Mouse (Mus musculus): ENCODE data around the gene Ssh3.

Ssh3 gene

DNA sequence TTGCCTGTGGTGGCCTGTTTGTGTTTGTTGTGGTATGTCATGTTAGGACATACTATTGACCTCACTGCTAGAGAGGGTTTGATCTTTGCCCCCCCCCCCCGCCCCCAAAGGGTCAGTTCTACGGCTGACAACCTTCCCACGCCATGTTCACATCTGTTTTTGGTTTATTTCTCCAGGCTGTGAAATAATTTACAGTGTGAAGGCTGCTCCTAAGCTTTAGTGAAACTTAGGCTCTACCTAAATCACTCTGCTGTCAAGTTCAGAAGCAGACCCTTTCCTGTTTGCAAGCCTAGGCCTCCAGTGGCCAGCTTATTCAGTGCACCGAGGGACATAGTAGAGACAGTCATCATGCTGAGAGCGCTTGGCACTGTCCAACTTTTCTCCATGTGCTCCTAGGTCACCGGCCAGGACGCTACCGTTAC, 28.7 kb downstream of the Ssh3 start:
- no peak for DNase-seq

- DNase-seq, result no peak
Observed at GRCm38 (mm10) chr19:4234548-4234947, 34.4 kb downstream of the Ssh3 start.

DNA sequence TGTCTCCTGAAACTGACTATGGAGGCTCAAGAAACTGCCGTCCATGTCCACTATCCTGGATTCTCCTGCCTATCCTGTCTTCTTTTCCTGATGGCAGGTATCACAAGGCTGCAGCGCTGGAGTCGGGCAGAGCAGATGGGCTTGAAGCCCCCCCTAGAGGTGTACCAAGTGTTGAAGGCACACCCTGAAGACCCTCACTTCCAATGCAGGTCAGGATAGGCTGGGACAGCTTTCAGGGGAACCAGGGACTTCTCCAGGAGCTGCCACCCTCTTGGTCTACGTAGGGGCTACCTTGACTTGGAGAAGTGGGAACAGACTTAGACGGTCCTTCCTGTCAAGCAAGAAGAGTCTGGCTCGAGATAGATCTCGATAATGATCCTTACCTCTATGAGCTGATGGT, 36.3 kb downstream of the Ssh3 start:
- DNase-seq, result no peak

DNA sequence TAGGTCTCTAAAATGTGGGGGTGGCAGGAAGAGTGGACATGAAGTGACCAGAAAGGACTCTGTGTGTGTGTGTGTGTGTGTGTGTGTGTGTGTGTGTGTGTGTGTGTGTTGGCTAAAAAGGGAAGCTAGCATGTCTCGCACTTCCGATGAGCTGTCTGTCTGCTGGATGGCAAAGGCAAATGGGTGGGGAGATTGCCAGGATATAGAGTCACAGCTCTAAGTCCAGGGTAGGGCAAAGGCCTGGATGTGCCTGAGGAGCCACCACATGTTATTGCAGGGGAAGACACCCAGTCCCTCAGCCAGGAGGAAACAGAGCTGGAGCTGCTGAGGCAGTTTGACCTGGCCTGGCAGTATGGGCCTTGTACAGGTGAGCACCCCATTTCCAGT, 36.8 kb downstream of the Ssh3 start:
- DNase-seq, result no peak

GRCm38 (mm10) chr19:4231253-4232185, 37.5 kb downstream of the Ssh3 start, which contains the start of gene Pold4:
Gene Pold4 (plus strand): TSS chr19:4231899.
- DNase-seq, result peak; percentile 99

DNA sequence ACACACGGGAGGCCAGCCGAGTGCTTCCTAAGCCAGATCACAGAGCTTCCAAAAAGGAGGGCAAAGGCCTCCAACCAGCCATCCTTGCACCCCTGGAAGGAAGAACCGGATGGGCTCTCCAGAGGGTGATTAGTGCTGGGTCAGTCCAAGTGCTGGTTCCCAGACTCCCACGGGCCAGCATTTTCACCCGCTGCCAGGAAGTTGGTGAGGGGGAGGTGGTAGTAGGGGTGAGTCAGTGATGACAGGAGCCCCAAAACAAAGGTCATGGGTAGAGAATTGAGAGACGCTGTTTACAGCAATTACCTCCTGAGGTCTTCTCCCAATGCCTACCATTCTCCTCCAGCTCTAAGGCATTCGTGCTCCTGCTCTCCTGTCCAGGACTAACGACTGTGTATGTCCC, 38.6 kb downstream of the Ssh3 start:
- DNase-seq, result no peak

- DNase-seq, result peak; percentile 60
Observed at GRCm38 (mm10) chr19:4229451-4230076, 39.4 kb downstream of the Ssh3 start.

GRCm38 (mm10) chr19:4228891-4229290, 40.1 kb downstream of the Ssh3 start:
- DNase-seq, result no peak

GRCm38 (mm10) chr19:4227894-4228678, 40.9 kb downstream of the Ssh3 start:
- DNase-seq, result peak; percentile 76

- no peak for DNase-seq
Observed at GRCm38 (mm10) chr19:4227446-4227845, 41.5 kb downstream of the Ssh3 start.

GRCm38 (mm10) chr19:4226779-4227178, 42.2 kb downstream of the Ssh3 start:
- DNase-seq, result no peak

GRCm38 (mm10) chr19:4222165-4222564, 46.8 kb downstream of the Ssh3 start:
- DNase-seq, result no peak

DNA sequence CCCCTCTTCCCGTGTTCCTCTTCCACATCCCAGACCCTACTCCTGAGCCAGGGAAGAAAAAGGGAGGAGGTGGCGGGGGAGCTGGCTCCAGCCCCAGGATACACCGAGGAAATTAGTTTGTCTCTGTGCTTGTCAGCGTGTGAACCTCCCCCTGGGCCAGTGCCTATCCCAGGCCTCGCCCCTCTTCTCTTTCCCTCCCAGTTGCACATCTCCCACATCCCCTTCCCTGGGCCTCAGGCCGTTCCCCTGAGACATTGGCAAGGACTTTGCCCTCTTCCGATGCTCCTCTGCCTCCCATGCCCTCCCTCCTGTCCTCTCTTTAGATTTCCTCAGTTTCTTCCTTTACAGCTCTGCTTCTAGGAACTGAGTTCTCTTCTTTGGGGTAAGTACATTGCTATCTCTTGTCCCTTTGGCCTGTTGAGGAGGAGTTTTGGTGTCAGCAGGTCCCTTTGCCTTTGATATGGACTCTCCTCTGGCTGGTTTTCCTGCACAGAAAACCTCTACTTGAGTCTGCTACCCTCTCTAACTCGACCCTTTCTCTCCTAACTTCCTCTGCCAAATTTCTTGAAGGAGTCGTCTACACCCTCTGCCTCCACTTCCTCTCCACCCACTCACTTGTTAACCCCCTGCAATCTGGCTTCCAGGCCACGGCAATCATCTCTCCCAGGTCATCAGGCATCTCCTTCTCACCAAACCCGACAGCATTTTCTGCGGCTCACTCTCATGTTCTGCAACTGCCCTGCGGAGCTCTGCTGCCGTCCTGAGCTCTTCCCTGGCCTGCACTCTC, 47.8 kb downstream of the Ssh3 start:
- no peak for DNase-seq

DNA sequence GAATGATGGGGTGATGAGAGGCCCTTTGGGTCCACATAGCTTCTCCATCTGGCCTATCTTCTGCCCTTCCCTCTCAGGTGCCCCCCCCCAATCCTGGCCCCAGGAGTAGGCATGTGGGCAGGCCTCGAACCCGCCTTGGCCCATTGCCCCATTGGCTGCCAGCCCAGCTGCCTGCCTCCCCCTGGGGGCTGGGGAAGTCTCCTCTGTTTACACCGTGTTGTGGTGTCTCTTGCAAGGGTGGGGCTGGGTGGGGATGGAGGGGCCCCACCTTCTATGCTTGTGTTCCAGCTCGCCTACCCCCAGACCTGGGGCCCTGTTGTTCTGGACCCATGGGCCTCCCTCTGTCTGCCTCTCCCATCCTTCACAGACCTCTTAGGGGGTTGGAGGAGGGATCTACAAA, 48.6 kb downstream of the Ssh3 start:
- no peak for DNase-seq

DNA sequence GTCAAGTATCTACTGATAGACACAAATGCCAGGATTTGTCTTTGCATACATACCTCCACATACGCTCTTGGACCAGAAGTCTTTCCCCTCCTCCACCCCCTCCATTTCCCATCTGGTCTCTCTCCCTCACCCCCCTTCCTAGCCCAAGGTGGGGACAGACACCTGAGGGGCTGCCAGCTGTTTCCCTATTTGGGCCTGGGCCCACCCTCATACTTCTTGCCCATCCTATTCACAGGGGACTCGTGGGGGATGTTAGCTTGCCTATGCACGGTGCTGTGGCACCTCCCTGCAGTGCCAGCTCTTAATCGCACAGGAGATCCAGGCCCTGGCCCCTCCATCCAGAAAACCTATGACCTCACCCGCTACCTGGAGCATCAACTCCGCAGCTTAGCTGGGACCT, 49.0 kb downstream of the Ssh3 start:
- no peak for DNase-seq

DNA sequence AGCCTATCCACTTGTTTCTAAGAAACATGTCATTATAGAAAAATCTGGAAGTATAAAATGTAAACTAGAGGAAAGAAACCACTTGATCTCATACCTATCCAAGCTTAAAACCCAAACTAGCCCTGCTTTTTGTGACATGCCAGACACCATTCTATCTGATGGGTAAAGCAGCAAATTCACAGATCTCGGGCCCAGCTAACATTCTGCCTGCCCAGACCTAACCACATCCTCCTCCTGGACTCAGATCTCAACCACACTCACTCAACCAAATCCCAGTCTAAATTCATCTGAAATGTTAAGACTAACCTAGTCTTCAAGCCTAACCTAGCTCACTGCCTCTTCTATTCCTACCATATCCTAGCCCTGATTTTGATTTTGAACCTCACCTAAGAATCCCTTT, 50.2 kb downstream of the Ssh3 start:
- no peak for DNase-seq

DNA sequence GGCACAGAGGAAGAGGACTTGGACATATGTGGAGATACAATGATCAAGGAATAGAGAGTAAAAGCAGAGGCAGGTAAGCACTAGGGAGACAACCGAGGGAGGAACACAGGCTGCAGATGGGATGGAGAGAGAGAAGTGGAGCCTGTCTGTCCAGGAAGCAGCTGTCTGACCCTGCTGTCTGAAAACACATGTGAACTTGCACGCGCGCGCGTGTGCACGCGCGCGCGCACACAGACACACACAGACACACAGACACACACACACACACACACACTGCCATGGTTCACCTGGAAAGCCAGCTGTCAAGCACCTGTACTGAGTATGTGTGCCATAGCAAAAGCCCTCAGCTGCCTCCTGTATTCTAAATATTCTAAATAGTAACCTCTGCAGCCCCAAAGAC, 50.7 kb downstream of the Ssh3 start:
- DNase-seq, result no peak

DNA sequence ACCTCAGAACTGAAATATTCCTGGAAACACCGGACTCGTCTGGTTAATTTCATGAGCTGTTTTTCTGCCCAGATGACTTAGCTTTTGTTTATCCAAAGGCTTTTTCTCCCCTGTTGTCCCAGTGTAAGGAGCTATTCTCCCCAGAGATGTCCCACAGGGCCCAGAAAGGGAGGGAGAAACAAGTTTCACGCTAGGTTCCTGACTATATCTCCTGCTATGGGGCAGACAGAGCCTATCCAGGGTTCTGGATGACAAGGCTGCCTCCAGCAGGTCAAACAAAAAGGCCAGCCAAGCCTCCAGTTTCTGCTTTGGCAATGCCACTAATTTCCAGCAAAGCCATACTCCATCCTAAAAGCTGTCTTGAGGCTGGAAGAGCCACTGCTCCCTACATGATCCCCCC, 51.1 kb downstream of the Ssh3 start:
- no peak for DNase-seq

GRCm38 (mm10) chr19:4217140-4217539, 51.8 kb downstream of the Ssh3 start:
- no peak for DNase-seq

DNA sequence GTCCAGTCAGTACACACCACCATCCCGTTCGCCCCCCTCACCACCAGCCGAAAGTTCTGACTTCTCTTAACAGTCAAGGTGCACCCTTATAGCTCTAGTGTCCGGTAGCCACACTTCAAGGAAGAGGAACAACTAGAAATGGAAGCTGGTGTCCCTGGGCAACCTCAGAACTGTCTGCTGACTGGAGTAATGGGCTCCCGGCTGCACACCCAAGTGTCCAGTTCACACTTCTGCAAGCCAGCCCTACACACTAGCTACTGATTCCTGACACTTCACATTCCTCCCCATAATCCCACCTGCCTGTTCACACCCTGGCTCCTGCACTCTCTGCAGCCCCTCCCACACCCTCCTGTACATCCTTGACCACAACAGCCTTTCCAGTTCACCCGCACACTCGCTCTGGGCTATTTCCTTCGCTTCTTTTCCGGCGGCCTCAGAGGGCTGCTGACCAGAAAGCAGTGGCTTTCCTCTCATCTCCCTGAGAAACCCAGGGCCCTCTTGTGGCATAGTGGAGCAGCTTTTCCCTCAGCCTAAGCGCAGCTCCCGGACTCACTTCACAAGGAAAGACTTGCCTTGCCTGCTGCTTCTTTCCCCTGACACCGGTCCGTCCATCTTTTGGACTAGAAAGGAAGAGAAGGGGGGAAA, 52.8 kb downstream of the Ssh3 start:
- peak; percentile 42 for DNase-seq

DNA sequence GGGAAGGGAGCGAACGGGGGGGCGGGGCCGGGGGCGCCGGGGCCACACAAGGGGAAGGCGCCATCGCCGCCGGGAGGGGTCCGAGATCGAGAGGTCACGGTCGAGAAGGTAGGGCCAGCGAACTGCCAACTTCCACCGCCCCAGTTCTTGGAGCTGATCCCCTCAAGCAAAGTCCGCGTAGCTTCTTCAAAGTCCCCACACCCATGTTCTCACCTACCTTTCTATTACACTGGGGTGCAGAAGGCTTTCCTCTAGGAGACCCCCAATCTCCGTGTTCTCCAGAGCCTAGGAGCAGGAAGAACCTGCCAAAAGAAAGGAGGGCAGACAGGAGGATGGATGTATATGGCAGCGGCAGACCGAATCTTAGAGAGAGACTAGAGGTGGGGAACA, 53.5 kb downstream of the Ssh3 start:
- no peak for DNase-seq

DNA sequence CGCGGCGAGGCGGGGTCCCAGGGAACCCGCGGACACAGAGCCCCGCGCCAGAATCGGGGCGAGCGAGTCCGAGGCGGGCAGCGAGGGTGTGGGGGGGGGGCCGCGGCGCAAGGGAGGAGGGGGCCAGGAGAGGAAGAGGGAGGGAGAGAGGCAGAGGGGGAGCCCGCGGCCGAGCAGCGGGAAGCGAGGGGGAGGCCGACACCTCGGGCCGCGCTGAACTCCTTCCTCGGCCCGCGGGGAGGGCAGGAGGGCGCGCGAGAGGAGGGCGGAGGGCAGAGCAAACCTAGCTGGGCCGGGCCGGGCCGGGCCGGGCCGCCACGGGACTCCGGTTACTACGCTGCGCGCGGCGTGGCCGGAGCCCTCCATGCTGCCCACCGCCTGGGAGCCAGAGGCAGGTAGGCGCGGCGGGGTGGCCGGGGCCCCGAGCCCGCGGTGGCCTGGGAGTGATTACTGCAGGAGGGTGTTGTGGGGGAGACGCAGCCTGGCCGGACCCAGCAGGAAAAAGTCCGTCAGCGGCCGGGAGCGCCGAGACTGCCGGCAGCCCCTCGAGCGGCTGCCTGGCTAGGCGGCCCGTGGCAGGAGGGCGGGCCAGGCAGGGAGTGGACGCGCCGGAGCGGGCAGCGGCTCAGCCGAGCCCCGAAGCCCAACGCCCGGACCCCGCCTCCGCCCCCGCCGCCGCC, 54.1 kb downstream of the Ssh3 start:
- DNase-seq, result no peak

All from cerebellum, adult 9-11 months (tissue).